Mouse (Mus musculus) stomach, postnatal 0 days (tissue): ENCODE measurements around the gene Rabgap1l. TPM values are rescaled to one million over a fixed set of nuclear protein-coding genes. Genes with fewer than 3 reads are reported as not detected.
A peak's percentile ranks its signal among the peaks of the same experiment; 100 is the strongest.

Experiments used
- ATAC-seq: fragments of 200-750 bp; cut with Nextera tagmentation; 2 replicates; pipeline ENCODE4 v1.8.0; 2017; ENCODE audit not compliant: low FRiP score, low TSS enrichment
- DNase-seq: peaks from one replicate; pipeline ENCODE4 v3.0.0-alpha.2; 2016; ENCODE audit warnings: low spot score
- H3K27ac ChIP-seq: fragments of 300-500 bp; sonication (generic); replicated peaks from 2 replicates; pipeline ENCODE4 v1.5.1; 2014; ENCODE audit warnings: mild to moderate bottlenecking, control low read depth
- H3K27me3 ChIP-seq: fragments of 300-500 bp; sonication (generic); 2 replicates; pipeline ENCODE4 v1.6.1; 2014; ENCODE audit warnings: low read length; ENCODE audit not compliant: control insufficient read depth, insufficient read depth
- H3K36me3 ChIP-seq: fragments of 300-500 bp; sonication (generic); 2 replicates; pipeline ENCODE4 v1.6.1; 2014; ENCODE audit warnings: low read length, mixed read lengths; ENCODE audit not compliant: control insufficient read depth, insufficient read depth
- H3K4me1 ChIP-seq: fragments of 300-500 bp; sonication (generic); replicated peaks from 2 replicates; pipeline ENCODE4 v1.6.1; 2014; ENCODE audit warnings: antibody characterized with exemption; ENCODE audit not compliant: control insufficient read depth, insufficient read depth
- H3K4me2 ChIP-seq: fragments of 300-500 bp; sonication (generic); replicated peaks from 2 replicates; pipeline ENCODE4 v1.6.1; 2014; ENCODE audit warnings: low read depth, mild to moderate bottlenecking, control low read depth, moderate library complexity
- H3K4me3 ChIP-seq: fragments of 300-500 bp; sonication (generic); 2 replicates; pipeline ENCODE4 v1.5.1; 2014; ENCODE audit warnings: low read depth, low read length, control low read depth
- H3K9ac ChIP-seq: fragments of 300-500 bp; sonication (generic); 2 replicates; pipeline ENCODE4 v1.6.1; 2014; ENCODE audit warnings: mild to moderate bottlenecking, low read length, control low read depth, mixed read lengths
- H3K9me3 ChIP-seq: fragments of 300-500 bp; sonication (generic); 2 replicates; pipeline ENCODE4 v1.6.1; 2016; ENCODE audit warnings: low read length; ENCODE audit not compliant: control insufficient read depth
- CTCF ChIP-seq: IDR thresholded peaks from 2 replicates; pipeline ENCODE4 v1.5.1; 2016; ENCODE audit warnings: antibody characterized with exemption, low read depth, mild to moderate bottlenecking, moderate library complexity
- EP300 ChIP-seq: optimal IDR thresholded peaks from 2 replicates; pipeline ENCODE3; 2016; ENCODE audit warnings: antibody characterized with exemption
- WGBS: fragments of 180-500 bp; shearing (Covaris S2); extraction: QIAGEN DNeasy Blood & Tissue Kit; methylation state at CpG from one replicate; pipeline ENCODE4 v1.1.7; 2014; 5-methylcytosine and 5-hydroxymethylcytosine counted together
- polyA plus RNA-seq: library from polyadenylated mRNA; unstranded; fragments of >200 nt; fragmentation: Nextera tagmentation; extraction: Ambion mirVana; gene quantifications from 2 replicates; pipeline ENCODE4 v1.2.1, GENCODE M21; 2015

The Rabgap1l gene
- polyA plus RNA-seq: 19.1 and 19.6 TPM in 2 replicates

- peak; percentile 90 for DNase-seq
- Histone ChIP-seq H3K4me1 (no peaks in the 10 kb centered on the region), H3K27me3 (no peaks in the 10 kb centered on the region), H3K27ac (peak within 1 kb of the TSS; percentile 79), H3K36me3 (no peaks in the 10 kb centered on the region), H3K4me3 (peak within 1 kb of the TSS; percentile 97), H3K9ac (peak within 1 kb of the TSS; percentile 85), H3K9me3 (no peaks in the 10 kb centered on the region), H3K4me2 (peak within 1 kb of the TSS; percentile 93)
- WGBS: under 1% methylated on average over 64 of the region's 67 CpGs
- no peak for TF ChIP-seq CTCF
- peak; percentile 99 for ATAC-seq
Observed at GRCm38 (mm10) chr1:160792686-160793355, at the start of gene Rabgap1l. TSS of gene Rabgap1l (minus strand) at chr1:160793211.

- no peaks in the 10 kb centered on the region for H3K27me3 ChIP-seq
Observed at GRCm38 (mm10) chr1:160842567-160842966, 49.6 kb upstream of the Rabgap1l start.

GRCm38 (mm10) chr1:160840618-160841017, 47.6 kb upstream of the Rabgap1l start:
- no peaks in the 10 kb centered on the region for H3K9me3 ChIP-seq
- ATAC-seq (no peak), DNase-seq (no peak)
- no peak for TF ChIP-seq CTCF
- TF ChIP-seq EP300: no peak
- WGBS: 56% methylated on average over 5 of the region's 5 CpGs
- no peak overlapping the region for H3K9ac ChIP-seq
- no peak overlapping the region for H3K4me3 ChIP-seq
- no peak overlapping the region for H3K4me2 ChIP-seq
- H3K27ac ChIP-seq: no peak overlapping the region
- H3K27me3 ChIP-seq: no peaks in the 10 kb centered on the region; the same call in 1 of the 2 replicates
- no peaks in the 10 kb centered on the region for H3K36me3 ChIP-seq
- no peaks in the 10 kb centered on the region for H3K4me1 ChIP-seq

More at GRCm38 (mm10) chr1:160842567-160842966, 49.6 kb upstream of the Rabgap1l start:
- H3K9ac ChIP-seq: no peak overlapping the region
- no peaks in the 10 kb centered on the region for H3K36me3 ChIP-seq
- WGBS: 50% methylated on average over 10 of the region's 10 CpGs
- no peaks in the 10 kb centered on the region for H3K9me3 ChIP-seq
- no peak for DNase-seq
- no peak overlapping the region for H3K4me2 ChIP-seq
- no peaks in the 10 kb centered on the region for H3K4me1 ChIP-seq
- H3K4me3 ChIP-seq: no peak overlapping the region
- ATAC-seq: no peak
- TF ChIP-seq EP300 (no peak), CTCF (no peak)
- no peak overlapping the region for H3K27ac ChIP-seq

GRCm38 (mm10) chr1:160839095-160839494, 46.1 kb upstream of the Rabgap1l start:
- DNase-seq (no peak), ATAC-seq (no peak)
- H3K27ac ChIP-seq: no peak overlapping the region
- no peak overlapping the region for H3K4me3 ChIP-seq
- WGBS: 61% methylated on average over 4 of the region's 4 CpGs
- H3K4me1 ChIP-seq: no peaks in the 10 kb centered on the region
- H3K27me3 ChIP-seq: no peaks in the 10 kb centered on the region; the same call in 1 of the 2 replicates
- H3K4me2 ChIP-seq: no peak overlapping the region
- no peak for TF ChIP-seq EP300
- no peak for TF ChIP-seq CTCF
- H3K9me3 ChIP-seq: no peaks in the 10 kb centered on the region
- H3K36me3 ChIP-seq: no peaks in the 10 kb centered on the region
- H3K9ac ChIP-seq: no peak overlapping the region

- ATAC-seq (no peak), DNase-seq (no peak)
- Histone ChIP-seq H3K36me3 (no peaks in the 10 kb centered on the region), H3K9me3 (no peaks in the 10 kb centered on the region), H3K4me3 (no peak overlapping the region), H3K9ac (no peak overlapping the region), H3K27ac (no peak overlapping the region), H3K4me2 (no peak overlapping the region), H3K4me1 (no peaks in the 10 kb centered on the region), H3K27me3 (no peaks in the 10 kb centered on the region; the same call in 1 of the 2 replicates)
- TF ChIP-seq EP300 (no peak), CTCF (no peak)
- WGBS: 75% methylated on average over 1 of the region's 1 CpGs
Observed at GRCm38 (mm10) chr1:160834446-160834845, 41.4 kb upstream of the Rabgap1l start.

GRCm38 (mm10) chr1:160832267-160833021, 39.4 kb upstream of the Rabgap1l start:
- Histone ChIP-seq H3K9ac (no peak overlapping the region), H3K27ac (no peak overlapping the region), H3K4me2 (no peak overlapping the region), H3K27me3 (no peaks in the 10 kb centered on the region; the same call in 1 of the 2 replicates), H3K9me3 (no peaks in the 10 kb centered on the region), H3K36me3 (no peaks in the 10 kb centered on the region), H3K4me3 (no peak overlapping the region), H3K4me1 (no peaks in the 10 kb centered on the region)
- no peak for ATAC-seq
- WGBS: 77% methylated on average over 9 of the region's 9 CpGs
- TF ChIP-seq CTCF (no peak), EP300 (no peak)
- no peak for DNase-seq
